Mouse (Mus musculus): ENCODE results near the gene Chd8.
"Not testable (repeated sequence)": the region's sequence is repeated elsewhere in the genome, so short reads cannot be mapped to it uniquely, and the experiment has no call there.

The Chd8 gene

DNA sequence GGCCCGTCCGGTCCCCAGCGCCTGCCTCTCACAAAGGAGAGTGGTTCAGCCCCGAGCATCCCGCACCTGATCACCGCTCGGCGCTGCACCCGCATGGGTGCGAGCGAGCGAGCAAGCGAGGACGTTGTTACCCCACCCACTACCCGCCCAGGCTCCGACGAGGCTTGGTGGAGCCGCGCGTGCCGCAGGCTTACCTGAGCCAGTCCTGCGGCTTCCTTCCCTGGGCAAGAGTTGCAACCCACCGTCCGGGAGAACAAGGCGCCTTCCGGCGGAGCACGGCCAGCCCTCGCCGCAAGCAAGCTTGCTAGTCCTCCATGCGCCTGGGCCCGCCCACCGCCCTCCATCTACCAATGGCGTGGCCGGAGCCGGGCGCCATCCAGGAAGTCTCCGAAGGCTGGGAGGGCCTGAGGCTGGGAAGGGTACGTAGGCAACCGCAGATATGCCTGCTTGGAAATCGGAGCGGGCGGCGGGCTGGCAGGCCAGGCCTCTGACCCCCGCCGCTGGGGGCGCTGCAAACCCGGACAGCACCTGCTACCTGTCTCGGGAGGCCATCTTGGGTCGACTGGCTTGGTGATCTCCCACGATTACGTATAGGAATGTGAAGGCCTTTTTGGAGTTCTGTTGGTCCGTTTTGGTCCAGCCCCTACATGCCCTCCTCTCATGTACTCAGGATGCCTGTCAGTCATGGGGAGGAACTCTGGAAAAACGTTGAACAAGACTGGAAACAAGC lies at the start of gene Chd8:
Chd8 (minus strand) TSS at position 297 of the 730 bp plus-strand sequence.
- peak; percentile 97 for DNase-seq (ENCODE audit: low spot score in 2 of 2)

DNA sequence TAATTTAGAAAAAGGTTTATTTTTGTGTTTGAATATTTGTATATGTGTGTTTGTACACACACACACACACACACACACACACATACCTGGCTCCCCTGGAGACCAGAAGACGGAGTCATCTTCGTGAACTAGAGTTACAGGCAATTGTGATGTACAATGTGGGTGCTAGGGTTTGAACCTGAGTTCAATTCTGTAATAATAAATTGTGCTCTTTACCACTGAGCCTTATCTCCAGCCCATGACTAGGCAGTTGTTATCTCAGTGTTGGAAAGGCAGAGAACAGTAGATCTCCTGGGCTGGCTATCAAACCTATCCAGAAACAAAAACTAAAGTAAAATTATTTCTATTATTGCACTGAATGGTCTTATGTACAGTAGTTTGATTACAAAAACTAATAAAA lies 48.5 kb upstream of the Chd8 start:
- no peak for DNase-seq (ENCODE audit: low spot score in 2 of 2)

DNA sequence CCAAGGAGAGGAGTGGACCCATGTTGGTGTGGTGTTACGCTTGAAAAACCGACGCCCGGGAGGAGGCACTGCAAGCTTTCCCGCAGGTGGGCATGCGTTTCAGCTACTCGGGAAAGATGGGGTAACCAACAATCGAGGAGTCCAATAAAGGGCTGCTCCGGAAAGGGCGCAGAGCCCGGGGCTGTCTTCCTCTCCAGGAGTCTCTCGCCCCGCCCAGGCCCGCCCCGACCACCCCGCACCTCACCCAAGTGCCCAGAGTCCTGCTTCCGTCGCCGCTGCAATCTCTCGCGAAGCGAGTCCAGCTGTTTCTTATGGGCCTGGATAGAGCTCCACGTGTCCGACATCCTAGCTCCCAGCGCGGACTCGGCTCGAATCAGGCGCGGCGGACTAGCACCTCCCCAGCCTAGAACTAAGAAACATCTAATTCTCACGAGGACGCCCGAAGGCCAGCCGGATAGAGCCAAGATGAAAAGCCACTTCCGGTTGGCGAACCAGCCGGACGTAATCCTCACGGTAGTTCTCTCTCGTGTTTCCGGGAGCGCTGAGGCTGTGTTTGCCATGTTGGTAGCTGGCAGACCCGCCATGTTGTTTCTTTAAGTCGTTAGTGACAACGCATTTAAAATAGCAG lies 47.2 kb upstream of the Chd8 start, which contains the start of gene Mettl3:
Mettl3 (minus strand) TSS at position 485 of the 628 bp plus-strand sequence.
- peak; percentile 86 to 88 for DNase-seq (ENCODE audit: low spot score in 2 of 2)

DNA sequence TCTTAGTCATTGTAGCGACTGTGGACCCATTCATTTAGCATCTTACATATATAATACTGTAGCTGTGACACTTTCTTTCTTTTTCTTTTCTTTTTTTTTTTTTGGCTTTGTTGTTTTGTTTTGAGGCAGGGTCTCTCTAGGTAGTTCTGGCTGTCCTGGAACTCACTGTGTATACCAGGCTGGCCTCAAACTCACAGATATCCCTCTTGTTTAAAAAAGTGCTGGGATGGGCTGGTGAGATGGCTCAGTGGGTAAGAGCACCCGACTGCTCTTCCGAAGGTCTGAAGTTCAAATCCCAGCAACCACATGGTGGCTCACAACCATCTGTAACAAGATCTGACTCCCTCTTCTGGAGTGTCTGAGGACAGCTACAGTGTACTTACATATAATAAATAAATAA lies 45.9 kb upstream of the Chd8 start:
- not testable (repeated sequence) for DNase-seq (ENCODE audit: low spot score in 2 of 2)

DNA sequence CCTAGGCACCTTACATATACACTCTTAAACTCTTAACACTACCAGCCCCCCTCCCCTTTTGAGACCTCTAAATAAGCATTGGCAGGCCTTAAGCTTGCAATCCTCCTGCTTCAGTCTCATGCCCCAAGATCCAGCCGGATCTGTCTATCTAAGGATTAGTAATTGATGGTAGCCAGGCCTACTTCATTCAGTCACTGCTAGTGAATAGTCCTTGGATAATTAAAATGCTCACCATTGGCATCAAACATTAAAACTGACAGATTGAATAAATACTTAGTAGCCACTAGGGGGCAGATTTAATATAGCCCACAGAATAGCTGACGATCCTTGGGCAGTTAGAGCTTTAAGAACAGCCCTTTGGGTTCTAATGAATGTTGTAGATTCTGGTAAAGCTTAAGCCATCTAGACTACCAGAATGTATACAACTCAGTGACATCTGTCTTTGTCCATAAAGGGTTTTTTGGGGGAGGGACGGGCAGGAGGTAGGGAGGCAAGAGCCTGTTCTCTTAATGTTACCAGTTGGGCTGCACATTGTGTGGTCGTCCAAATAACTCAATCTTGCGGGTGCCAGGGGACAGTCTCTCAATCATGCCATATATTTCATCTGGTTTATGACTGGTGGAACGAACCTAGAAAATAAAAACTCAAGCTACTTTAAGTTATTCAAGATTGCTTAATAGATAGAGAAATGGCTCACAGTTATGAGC lies 38.1 kb upstream of the Chd8 start:
- DNase-seq (ENCODE audit: low spot score in 2 of 2) = no peak

DNA sequence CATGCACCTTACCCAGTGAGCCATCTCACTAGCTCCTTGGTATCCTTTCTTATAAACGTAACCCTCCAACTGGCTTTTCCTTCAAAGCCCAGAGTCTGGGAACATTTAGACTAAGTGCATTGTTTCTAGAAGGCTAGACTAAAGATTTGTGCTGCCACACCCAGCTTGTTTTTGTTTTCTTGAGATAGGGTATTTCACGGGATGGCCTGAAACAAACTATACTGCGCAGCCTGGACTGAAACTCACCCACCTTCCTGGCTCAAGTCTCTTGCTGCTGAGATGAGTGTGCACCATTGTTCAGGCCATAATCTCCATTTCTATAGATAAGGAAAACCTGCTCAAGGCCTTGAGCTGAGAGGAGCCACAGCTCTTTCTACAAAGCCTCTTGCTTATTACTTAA lies 26.6 kb upstream of the Chd8 start:
- DNase-seq (ENCODE audit: low spot score in 2 of 2) = no peak

DNA sequence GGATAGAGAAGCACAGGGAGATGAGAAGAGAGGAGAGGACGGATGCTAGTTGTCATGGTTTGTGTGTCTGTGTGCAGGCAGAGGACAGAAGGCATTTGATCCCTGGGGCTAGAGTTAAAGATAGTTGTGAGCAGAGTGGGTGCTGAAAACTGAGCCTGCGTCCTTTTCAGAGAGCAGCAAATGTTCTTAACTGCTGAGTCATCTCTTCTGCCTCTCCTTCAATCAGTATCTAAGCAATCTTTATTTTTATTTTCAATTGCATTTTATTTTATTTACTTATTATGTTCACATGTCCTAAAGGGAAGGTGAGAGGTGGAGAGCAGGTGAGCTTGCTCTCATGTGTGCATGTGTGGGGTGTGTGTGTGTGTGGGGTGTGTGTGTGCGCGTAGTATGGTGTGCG lies 26.0 kb upstream of the Chd8 start:
- no peak for DNase-seq (ENCODE audit: low spot score in 2 of 2)

DNA sequence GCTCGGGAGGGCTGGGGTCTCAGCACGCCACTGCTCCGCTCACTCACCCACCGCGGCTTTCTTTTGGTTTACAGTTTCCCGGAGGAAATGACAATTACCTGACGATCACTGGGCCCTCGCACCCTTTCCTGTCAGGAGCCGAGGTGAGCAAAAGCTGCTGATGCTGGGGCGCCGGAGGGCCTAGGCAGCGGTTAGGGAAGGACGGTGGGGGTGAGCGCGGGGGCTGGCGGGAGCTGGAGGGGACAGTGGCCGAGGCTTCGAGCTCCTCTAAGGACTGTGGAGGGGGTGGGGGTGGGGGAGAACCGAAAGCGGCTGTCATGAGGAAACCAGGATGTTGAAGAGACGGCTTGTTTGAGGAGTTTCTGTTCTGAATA lies 22.2 kb upstream of the Chd8 start:
- DNase-seq (ENCODE audit: low spot score in 2 of 2) = no peak

DNA sequence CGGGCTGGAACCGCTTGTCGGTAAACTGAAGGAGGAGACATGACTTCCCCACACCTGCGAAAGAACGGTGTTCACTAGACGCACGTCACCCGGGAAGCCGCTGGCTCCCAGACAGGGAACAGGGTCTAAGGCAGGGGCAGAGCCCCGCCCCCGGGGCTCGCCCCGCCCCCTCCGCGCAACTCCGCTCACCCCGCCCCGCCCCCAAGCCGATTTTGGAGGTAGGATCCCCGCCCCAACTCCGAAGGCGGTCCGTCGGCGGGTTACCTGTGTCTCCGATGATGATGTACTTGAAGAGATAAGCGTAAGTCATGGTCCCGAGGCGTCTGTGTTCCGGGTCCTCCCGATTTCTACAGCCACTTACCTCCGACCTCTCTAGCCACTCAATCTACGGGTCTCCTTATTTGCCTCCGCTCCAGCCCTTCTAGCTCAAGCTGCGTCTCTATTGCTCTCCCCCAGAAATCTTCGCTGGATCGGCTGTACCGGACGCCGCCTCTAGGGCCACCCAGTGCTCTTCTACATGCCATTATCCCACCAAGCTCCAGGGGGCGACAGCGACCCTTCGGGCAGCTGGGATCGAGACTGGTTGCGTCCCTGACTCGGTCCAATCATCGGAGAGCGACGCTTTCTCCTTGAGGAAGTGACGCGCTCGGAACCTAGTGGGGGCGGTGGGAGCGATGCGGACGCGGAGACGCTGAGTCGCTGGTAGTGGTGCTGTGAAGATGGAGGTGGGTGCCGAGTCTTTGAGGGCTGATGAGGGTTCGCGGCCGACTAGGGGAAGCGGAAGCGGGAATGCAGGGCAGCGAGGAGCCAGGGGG lies 21.6 kb upstream of the Chd8 start, which contains the start of the genes Tox4 and Rab2b:
Tox4 (plus strand) TSS at position 215 of the 815 bp plus-strand sequence.
Rab2b (minus strand) TSS at position 614 of the 815 bp plus-strand sequence.
- DNase-seq (ENCODE audit: low spot score in 2 of 2) = peak; percentile 97 to 99

DNA sequence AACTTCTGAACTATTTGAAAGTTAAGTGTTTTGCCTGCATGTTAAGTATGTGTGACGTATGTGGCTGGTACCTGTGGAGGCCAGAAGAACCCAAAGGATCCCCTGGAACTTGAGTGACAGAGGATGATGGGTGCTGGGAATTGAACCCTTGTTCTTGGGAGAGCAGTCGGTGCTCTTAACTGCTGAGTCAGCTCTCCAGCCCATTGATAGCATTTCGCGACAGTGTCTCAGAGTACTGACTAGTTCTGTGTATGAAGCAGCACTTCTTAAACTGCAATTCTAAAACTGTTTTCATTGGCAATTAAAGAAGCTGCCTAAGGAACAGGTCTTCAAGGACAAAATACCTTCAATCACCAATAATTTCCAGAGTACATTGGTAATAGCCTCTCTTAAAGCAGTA lies 19.6 kb upstream of the Chd8 start:
- no peak for DNase-seq (ENCODE audit: low spot score in 2 of 2)

DNA sequence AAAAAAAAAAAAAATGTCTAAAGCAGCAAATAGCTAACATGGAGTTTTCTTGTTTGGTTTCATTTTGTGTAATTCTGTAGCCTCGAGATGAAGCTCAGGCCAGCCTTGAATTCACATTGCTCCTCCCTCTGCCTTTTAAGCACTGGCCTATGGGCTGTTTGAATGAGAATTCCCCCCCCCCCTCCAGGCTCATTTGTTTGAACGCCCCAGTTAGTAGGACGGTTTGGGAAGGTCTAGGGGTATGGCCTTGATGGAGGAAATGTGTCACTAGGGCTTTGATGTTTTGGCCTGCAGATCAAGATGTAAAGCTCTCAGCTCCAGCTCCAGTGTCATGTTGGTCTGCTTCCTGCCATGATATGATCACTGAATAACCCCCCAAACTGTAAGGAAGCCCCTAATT lies 15.2 kb upstream of the Chd8 start:
- no peak for DNase-seq (ENCODE audit: low spot score in 2 of 2)

DNA sequence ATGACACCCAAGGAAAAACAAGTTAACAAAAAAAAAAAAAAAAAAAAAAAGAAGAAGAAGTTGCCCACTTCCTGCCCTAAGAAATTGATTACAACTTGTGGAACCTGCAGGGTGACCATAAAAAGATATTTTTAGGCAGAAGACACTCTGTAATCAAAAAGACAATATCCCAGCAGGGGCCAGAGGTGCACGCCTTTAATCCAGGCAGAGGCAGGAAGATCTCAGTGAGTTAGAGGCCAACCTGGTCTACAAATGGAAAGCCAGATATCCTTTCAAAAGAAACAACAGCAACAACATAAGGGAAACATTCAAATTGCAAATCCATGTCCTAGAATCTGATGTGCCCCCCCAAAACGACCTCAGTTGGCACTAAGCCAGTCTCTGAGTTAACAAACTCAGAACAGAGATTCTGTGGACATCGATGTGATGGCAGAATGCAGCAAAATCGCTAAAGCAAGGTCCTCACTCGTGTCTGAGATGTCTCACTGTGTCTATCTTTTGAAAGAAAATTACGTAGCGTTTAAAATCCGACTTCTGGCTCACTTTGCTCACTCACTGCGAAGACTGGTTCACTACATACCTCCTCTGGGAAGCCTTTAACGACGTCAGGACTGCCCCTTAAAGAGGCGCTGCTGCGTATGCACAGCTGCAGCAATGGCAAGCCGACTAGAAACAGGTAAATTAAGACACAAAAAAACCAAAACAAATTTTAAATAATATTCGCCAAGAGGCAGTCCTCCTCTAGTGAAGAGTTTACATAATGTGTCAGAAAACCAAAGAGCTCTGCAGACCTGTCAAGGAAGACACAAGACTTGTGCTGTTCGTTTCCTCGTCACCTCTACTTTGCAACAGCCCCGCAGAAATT lies 1.0 kb downstream of the Chd8 start:
- no peak for DNase-seq (ENCODE audit: low spot score in 2 of 2)

DNA sequence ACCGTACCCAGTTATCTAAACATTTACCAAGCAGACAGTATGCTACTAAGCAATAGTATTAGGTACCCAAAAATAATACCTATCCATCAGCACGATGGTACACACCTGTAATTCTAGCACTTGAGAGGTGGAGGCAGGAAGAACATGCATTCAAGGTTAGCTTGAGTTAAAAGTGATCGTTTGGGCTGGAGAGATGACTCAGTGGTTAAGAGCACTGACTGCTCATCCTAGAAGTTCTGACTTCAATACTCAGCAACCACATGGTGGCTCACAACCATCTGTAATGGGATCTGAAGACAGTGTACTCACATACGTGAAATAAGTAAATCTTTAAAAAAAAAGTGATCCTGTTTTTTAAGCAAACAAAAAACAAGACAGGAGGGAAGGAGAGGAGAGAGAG lies 11.5 kb downstream of the Chd8 start:
- DNase-seq (ENCODE audit: low spot score in 2 of 2) = no peak

DNA sequence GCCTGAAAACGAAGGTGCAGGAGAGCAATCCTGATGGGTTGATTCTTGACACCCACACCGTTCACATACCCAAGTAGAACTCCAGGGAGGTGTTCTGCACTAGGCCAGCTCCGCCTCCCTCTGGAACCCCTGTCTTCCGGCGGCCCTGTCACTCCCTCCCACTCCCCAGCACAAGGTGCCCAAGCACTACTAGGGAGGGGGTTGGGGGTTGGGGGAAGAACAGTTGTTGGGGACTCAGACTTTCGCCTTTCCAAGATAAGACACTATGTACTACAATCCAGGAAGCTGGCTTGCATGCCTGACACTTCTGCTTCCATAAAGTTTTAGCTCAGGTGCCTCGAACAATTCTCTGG lies 12.9 kb downstream of the Chd8 start:
- DNase-seq (ENCODE audit: low spot score in 2 of 2) = no peak

DNA sequence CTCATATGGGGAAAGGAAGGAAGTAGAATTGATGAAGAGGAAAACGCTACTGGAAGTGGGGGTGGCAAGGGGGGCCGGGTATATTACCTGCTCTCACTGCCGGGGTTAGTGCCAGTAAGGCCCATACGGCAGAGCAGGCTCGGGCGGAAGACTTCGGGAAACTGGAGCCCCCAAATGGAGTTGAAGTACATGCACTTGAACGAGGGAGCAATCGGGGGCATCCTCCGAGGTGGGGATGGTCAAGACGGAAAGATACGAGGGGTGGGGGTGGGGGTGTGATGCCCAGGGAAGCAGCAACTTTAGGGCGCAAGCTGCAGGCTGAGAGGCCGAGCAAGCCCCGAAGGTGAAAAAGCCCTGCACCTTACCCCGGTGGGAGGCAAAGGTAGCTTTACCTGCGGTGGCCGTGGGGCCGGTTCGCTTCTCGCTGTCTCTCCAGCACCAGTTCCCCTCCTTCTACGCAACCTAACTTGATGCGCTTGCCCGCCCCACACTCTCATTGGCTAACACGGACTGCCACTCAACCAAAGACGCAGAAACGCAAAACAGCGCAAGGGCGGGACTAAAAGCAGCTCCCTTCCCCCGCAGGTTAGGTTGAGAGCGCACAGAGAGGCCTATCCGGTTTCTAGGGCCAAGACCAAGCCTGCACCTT lies 13.4 kb downstream of the Chd8 start:
- DNase-seq (ENCODE audit: low spot score in 2 of 2) = peak; percentile 96 to 97

DNA sequence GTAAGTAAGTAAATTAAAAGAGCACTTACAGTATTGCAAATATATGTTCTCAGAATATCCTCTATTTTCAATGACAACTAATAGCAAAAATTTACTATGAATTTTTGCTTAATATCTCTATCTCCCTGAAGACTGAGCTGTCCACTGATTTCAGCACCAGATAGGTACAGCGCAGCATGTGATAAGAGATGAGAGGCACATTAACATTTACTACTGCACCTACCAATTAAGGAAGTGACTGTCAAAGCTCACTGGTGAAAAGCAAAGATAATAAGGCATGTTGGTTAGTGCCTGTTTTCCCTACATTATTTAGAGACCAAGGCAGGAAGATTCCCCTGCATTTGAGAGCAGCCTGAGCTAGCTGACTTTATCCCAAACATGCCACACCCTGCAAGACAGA lies 21.4 kb downstream of the Chd8 start:
- DNase-seq (ENCODE audit: low spot score in 2 of 2) = no peak

DNA sequence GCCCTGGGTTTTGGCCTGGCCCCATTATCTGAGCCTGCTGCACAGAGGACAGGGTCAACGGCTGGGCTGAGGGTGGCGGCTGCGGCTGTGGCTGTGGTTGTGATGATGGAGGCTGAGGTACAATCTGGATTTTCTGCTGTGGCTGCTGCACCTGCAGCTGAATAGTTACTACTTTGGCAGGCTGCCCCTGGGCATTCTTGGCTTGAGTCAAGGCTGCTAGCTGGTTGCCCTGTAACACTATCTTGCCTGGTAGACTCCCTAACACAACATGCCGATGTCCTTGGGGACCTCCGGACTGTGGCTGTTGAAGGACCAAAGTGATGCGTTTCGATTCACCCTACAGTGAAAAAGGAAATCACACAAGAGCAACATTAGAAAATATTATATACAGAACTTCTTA lies 22.4 kb downstream of the Chd8 start:
- no peak for DNase-seq (ENCODE audit: low spot score in 2 of 2)

DNA sequence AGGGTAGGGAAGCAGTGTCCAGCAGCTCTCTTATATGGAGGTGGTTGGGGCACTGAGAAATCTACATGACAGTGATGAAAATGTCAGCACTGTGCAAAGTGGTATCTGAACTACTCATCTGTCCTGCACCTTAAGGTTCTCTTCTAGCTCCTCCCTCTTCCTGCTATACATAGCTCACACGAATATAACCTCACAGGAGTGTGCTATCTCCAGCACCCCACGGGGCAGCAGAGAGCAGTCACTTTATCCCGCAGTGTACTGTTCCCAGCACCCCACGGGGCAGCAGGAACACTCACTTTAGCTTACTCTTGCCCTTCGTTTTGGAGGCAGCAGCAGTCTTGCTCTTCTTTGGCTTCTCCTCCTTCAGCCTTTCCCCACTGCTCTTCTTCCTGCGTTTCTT lies 25.3 kb downstream of the Chd8 start:
- no peak for DNase-seq (ENCODE audit: low spot score in 2 of 2)

DNA sequence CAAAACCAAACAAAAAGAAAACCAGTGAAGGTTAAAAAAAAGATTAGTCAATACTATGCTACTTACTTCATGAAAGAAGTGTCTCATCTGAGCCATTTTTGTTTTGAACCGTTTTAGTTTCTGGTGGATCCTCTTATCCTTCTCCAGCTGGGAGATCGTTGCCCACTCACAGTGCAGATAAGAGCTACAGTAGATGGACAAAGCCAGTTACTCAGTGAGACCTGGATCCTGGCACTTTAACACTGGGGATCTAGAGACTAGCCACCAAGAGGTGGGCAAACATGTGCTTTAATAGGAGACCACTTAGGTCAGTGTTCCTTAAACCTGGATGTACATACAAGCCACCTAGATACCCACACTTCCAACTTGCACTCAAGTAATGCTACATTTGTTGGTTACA lies 31.6 kb downstream of the Chd8 start:
- DNase-seq (ENCODE audit: low spot score in 2 of 2) = no peak

DNA sequence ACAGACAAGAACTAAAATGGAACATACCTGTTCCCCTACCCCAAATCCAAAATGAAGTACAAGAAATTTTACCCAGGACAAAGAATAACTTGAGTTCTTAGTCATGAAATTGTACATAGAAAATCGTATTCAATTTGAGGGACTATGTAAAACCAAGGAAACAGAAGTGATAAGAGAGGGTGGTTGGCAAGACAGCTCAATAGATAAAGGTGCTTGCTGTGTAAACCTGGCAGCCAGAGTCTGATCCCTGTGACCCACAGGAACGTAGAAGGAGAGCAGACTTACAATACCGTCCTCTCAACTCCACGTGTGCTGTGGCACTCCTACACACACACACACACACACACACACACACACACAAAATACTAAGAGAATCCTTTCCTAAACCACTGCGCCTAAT lies 40.3 kb downstream of the Chd8 start:
- DNase-seq (ENCODE audit: low spot score in 2 of 2) = no peak

DNA sequence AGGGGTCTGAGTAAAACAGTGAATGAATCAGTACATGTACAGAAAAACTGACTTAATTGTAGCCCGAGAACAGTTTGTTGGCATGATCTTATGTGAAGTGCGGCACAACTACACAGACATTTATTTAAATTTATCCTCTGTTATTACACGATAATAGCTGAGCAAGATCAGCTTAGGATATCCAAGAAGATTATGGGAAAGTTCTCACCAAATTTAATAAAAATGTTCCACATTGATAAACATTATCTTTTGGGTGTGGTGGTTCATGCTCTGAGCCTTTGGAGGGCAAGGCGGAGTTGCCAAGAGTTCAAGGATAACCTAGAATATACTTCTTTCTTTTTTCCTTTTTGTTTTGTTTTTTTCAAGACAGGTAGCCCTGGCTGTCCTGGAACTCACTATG lies 58.2 kb downstream of the Chd8 start:
- no peak for DNase-seq (ENCODE audit: low spot score in 2 of 2)
